Mouse (Mus musculus) right cerebral cortex, postnatal 25 days (tissue): ENCODE measurements around the gene Rsl24d1.
"Not testable (repeated sequence)": the region's sequence is repeated elsewhere in the genome, so short reads cannot be mapped to it uniquely, and the experiment has no call there.

ENCODE experiments used
- DNase-seq: peaks from one replicate; pipeline ENCODE4 v3.0.0; 2022

Gene Rsl24d1

DNA sequence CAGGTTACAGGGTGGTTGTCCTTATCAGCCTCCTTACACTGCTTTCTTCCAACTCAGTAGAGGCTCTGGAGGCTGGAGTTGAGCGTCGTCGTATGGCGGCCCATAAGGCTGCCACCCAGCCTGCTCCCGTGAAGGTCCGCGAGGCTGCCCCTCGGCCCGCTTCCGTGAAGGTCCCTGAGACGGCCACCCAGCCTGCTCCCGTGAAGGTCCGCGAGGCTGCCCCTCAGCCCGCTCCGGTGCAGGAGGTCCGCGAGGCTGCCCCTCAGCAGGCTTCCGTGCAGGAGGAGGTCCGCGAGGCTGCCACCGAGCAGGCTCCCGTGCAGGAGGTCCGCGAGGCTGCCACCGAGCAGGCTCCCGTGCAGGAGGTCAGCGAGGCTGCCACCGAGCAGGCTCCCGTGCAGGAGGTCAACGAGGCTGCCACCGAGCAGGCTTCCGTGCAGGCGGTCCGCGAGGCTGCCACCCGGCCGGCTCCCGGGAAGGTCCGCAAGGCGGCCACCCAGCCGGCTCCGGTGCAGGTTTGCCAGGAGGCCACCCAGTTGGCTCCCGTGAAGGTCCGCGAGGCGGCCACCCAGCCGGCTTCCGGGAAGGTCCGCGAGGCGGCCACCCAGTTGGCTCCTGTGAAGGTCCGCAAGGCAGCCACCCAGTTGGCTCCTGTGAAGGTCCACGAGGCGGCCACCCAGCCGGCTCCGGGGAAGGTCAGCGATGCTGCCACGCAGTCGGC, 9.9 kb upstream of the Rsl24d1 start:
- peak; percentile 20 for DNase-seq

DNA sequence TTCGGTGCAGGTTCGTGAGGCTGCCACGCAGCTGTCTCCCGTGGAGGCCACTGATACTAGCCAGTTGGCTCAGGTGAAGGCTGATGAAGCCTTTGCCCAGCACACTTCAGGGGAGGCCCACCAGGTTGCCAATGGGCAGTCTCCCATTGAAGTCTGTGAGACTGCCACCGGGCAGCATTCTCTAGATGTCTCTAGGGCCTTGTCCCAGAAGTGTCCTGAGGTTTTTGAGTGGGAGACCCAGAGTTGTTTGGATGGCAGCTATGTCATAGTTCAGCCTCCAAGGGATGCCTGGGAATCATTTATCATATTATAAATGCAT, 9.4 kb upstream of the Rsl24d1 start:
- no peak for DNase-seq

DNA sequence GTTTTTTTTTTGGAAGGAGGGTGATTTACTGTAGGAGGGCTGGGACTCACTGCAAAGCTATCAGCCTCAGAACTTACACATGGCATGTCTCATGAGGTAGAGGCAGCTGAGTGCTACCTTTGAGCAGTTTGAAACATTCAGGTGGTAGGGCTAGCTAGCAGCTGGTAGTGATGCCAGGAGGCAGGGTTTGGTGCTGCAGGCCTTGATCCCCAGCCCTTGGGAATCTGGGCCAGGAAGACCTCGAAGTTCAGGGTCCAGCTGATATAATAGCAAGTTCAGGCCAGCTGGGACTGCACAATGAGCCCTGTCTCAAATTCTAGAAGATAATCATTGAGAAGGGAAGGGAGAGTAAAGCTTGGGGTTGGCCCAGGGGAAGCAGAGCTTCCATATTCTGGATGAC, 8.1 kb upstream of the Rsl24d1 start:
- DNase-seq, result no peak

DNA sequence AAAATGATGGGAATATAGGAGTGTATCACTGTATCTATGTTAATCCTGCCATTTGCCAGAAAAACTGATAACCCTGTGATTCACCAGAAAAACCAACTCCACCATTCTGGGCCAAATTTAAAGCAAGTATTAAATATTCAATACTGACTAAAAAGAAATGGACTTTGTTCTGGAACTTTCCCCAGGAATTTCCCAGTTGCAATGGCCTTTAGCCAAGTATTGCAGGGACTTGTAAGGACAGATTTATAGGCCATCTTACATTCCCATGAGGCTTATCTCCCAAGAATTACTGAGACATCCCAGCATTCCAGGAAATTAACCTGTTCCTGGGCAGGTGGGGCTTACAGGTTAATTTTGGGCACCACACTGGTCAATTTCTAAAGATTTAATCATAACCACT, 7.5 kb upstream of the Rsl24d1 start:
- no peak for DNase-seq

- not testable (repeated sequence) for DNase-seq
These were observed 3.5 kb downstream of the Rsl24d1 start for GRCm38 (mm10) chr9:73116704-73117103.

GRCm38 (mm10) chr9:73118012-73118411, 4.8 kb downstream of the Rsl24d1 start:
- DNase-seq, result no peak

GRCm38 (mm10) chr9:73121735-73122134, 8.5 kb downstream of the Rsl24d1 start:
- peak; percentile 17 for DNase-seq

DNA sequence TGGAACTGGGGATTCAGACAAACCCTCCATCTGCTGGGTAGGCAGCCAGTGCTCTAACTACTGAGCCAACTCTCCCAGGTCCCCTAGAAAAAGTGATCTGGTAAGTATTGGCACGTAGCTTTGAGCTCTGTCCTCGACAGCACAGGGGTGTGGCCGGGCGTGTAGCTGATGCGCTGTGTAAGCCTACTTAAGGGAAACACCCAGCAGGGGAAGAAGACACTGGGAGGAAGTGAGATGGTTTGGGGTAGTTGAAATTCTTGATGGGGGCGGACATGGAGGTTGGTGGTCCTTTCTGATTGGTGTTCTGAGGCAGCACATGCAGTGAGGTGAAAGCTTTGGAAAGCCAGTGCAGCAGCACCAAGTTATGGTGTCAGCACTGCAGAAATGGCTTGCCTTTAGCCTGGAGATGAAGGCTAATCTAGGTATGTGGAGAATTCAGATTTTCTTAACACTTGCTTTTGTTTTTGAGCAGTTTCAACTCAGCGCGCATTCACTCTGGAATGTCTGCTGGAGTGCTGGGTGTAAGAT, 11.9 kb downstream of the Rsl24d1 start:
- no peak for DNase-seq

GRCm38 (mm10) chr9:73127457-73127856, 14.2 kb downstream of the Rsl24d1 start:
- no peak for DNase-seq

DNA sequence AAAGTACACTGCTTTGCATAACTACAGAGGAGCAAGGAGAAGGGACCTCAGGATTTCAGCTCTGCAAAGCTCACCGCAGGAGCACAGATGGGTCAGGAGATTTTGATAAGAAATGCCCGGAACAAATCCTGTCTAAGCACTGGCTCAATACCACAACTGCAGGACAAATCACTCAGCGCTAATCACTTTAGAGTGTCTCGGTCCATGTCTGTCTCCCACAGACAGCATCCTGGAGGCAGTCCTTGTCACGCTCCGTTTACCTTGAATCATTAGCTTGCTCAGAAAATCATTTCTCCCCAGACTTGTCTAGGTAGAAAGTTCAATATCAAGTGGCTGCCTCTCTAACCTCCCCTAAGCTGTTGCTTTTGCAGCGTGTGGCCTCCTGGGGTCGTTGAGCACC, 16.6 kb downstream of the Rsl24d1 start:
- no peak for DNase-seq

DNA sequence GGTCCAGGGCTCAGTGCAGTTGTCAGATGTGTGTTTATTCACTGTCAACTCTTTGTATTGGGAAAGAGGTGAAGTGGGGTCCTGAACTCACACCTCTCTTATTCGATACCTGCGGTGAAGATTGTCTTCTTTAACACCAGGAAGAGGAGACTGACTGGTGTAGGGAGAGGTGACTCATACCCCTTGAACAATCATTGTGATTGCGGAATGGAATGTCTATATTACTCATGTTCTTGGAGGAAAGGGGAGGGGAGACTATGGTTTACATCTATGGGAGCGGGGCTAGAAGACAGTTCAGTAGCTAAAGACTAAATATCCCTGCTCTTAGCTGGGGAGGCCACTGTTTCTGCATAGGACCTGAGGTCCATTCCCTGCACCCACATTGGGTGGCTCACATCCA, 17.3 kb downstream of the Rsl24d1 start:
- DNase-seq, result no peak

GRCm38 (mm10) chr9:73137341-73137886, 24.2 kb downstream of the Rsl24d1 start:
- no peak for DNase-seq

DNA sequence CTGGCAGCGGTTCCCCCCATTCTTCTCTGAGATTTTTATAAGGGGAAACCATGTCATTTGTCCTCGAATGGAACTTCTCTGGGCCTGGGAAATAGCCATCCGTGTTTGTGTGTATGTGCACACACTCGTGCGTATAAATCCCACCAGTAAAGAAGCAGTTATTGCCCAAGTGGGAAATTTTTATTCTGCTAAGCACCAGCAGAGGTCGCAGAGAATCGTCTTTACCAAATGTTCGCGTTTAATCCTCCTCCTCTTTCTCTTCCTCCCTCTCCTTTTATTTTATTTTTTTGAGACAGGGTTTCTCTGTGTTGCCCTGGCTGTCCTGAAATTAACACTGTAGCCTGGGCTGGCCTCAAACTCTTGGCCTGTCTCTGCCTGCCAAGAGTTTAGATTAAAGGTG, 41.1 kb downstream of the Rsl24d1 start:
- no peak for DNase-seq

DNA sequence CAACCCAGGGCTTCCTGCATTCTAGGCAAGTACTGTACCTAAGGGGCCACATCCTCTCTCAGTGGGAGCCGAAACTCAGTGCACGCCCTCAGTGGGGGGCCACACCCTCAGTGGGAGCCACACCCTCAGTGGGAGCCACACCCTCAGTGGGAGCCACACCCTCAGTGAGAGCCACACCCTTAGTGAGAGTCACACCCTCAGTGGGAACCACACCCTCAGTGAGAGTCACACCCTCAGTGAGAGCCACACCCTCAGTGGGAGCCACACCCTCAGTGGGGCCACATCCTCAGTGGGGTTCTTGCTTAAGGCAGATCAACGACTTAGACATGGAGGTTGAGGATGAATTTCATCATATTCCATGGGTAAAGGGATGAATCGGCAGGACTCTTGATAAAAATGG, 44.7 kb downstream of the Rsl24d1 start:
- no peak for DNase-seq

DNA sequence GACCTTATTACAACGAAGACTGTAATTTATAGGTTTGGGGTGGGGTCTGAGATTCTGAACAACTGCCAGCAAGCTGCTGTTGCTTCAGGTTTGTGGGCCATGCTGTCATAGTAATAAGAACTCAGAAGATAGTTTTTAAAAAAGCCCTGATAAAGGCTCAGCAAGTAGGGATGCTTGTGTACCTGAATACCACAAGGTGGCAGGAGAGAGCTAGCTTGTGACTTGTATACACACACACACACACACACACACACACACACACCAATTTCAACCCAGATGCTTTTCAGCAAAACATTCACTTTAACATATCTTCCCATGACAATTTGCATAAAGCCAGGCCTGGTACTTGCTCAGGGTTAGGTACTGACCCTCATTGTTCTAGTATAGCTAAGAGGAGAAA, 46.0 kb downstream of the Rsl24d1 start:
- DNase-seq, result no peak

DNA sequence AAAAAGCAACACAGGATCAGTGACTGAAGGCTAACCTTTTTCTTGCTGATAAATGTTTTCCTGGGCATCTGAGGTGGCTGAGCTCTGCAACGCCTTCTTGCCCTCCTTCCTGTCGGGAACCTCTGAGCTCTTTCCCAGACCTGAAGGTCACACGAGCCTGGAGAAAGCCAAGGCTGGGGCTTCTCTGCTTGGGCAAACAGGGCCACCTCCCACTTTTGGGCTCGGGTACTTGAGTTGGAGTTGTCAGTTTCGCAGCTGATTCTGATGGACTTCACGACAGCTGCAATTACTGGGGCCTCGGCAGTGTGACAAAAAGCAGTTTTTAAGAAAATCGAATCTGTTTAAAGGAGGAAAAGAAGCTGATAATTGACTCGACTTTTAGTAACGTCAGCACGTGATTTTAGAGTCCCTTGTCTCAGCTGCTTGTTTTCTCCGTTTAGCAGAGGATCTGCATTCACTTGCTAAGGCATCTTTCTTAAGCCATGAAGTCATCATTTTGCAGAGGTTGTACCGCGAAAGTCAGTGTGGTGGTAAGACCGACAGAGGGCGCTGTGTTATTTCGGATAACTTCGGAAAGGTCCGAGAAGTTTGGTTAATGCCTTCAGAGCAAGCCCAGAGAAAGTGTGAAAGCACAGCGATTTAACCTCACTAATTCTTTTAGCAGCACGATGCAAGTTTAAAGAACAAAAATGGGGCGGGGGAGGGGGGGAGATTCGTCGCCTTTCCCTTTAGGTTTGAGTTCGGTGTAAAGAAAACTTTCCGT, 49.5 kb downstream of the Rsl24d1 start:
- DNase-seq, result peak; percentile 78

DNA sequence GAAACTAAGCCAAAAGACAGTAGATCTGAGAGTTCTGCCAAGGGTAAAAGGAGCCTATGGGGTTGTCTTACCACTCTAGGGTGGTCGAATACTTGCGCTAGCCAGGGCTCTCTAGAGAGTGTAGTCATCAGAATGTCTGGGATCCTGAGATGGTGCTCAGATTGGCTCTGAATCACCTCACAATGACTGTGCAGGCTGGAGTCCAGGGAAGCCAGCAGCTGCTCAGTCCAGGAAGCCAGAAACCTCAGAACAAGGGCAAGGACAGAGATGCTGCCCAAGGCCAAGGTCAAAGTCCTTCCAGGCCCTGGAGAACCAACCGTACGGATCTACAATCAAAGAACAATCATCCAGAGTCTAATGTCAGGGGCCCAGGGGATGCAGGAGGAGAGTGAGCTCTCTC, 52.4 kb downstream of the Rsl24d1 start:
- no peak for DNase-seq
